In genomic region chr9:72954746-72955145, GRCm38 (mm10) we compare ENCODE assay signal across 10 mouse cellular contexts. TPM values are rescaled to one million over a fixed set of nuclear protein-coding genes. Genes with fewer than 3 reads are reported as not detected.
DNase-seq lines count a peak whose midpoint lies in the region; ATAC-seq lines count a peak whose summit lies in the region.
"Had no signal": no experiment of that assay in that cellular context is flagged by ENCODE, and none has a peak within 500 bp of the region (broad histone marks: within the 10 kb centered on the region; RNA-seq: fewer than 3 reads in every experiment).

No protein-coding gene starts in this region.

- H3K27ac ChIP-seq in forebrain, embryonic 14.5 days (ENCODE audit: low read depth, low read length): no peak overlapping the region
- no peak overlapping the region for H3K27ac ChIP-seq in forebrain, embryonic 13.5 days
- no peak overlapping the region for H3K27ac ChIP-seq in midbrain, embryonic 14.5 days (replicated peaks; ENCODE audit: low read depth, low read length)
- H3K27ac ChIP-seq in midbrain, embryonic 15.5 days: no peak overlapping the region
- H3K27ac ChIP-seq in embryonic facial prominence, embryonic 11.5 days (replicated peaks; ENCODE audit: low read depth, low read length): no peak overlapping the region
- H3K27ac ChIP-seq: limb, embryonic 12.5 days had no signal

- H3K4me1 ChIP-seq in forebrain, embryonic 14.5 days (ENCODE audit: control insufficient read depth, insufficient read depth, low read length): peaks cover 5% of the 10 kb centered on the region; the same call in 1 of the 2 replicates
- peaks cover 11% of the 10 kb centered on the region for H3K4me1 ChIP-seq in forebrain, embryonic 13.5 days
- peaks cover 9% of the 10 kb centered on the region for H3K4me1 ChIP-seq in midbrain, embryonic 14.5 days (ENCODE audit: control insufficient read depth, insufficient read depth, low read length)
- peaks cover 10% of the 10 kb centered on the region for H3K4me1 ChIP-seq in midbrain, embryonic 15.5 days
- H3K4me1 ChIP-seq in embryonic facial prominence, embryonic 11.5 days (ENCODE audit: control insufficient read depth, insufficient read depth, low read length): no peaks in the 10 kb centered on the region

- no peaks in the 10 kb centered on the region for H3K27me3 ChIP-seq in forebrain, embryonic 14.5 days (replicated peaks; ENCODE audit: control insufficient read depth, insufficient read depth, low read length)
- no peaks in the 10 kb centered on the region for H3K27me3 ChIP-seq in forebrain, embryonic 13.5 days
- no peaks in the 10 kb centered on the region for H3K27me3 ChIP-seq in midbrain, embryonic 14.5 days (ENCODE audit: control insufficient read depth, insufficient read depth, low read length)
- no peaks in the 10 kb centered on the region for H3K27me3 ChIP-seq in midbrain, embryonic 15.5 days (replicated peaks)
- H3K27me3 ChIP-seq in embryonic facial prominence, embryonic 11.5 days (ENCODE audit: control insufficient read depth, insufficient read depth, low read length): no peaks in the 10 kb centered on the region
- H3K27me3 ChIP-seq: limb, embryonic 12.5 days had no signal

- ATAC-seq in forebrain, embryonic 14.5 days: no peak
- no peak for ATAC-seq in forebrain, embryonic 13.5 days
- ATAC-seq in midbrain, embryonic 14.5 days (ENCODE audit: low FRiP score, low TSS enrichment): no peak
- no peak for ATAC-seq in midbrain, embryonic 15.5 days (replicated peaks)
- ATAC-seq in embryonic facial prominence, embryonic 11.5 days (replicated peaks; ENCODE audit: insufficient number of reproducible peaks, low FRiP score, low TSS enrichment, low read depth): no peak
- ATAC-seq in activated CD4-positive, CD25-positive, alpha-beta regulatory T cell, adult 4 months: no peak

- no peaks in the 10 kb centered on the region for H3K9me3 ChIP-seq in forebrain, embryonic 14.5 days (replicated peaks; ENCODE audit: control insufficient read depth, low read length)
- no peaks in the 10 kb centered on the region for H3K9me3 ChIP-seq in forebrain, embryonic 13.5 days (replicated peaks)
- no peaks in the 10 kb centered on the region for H3K9me3 ChIP-seq in midbrain, embryonic 14.5 days (ENCODE audit: control insufficient read depth, low read length)
- H3K9me3 ChIP-seq in midbrain, embryonic 15.5 days: no peaks in the 10 kb centered on the region
- H3K9me3 ChIP-seq in embryonic facial prominence, embryonic 11.5 days (replicated peaks; ENCODE audit: control insufficient read depth, low read length): no peaks in the 10 kb centered on the region
- H3K9me3 ChIP-seq: limb, embryonic 12.5 days had no signal

- no peak overlapping the region for H3K4me3 ChIP-seq in forebrain, embryonic 14.5 days (ENCODE audit: low read depth, low read length)
- no peak overlapping the region for H3K4me3 ChIP-seq in forebrain, embryonic 13.5 days
- no peak overlapping the region for H3K4me3 ChIP-seq in midbrain, embryonic 14.5 days (replicated peaks; ENCODE audit: low read depth, low read length)
- no peak overlapping the region for H3K4me3 ChIP-seq in midbrain, embryonic 15.5 days
- H3K4me3 ChIP-seq in embryonic facial prominence, embryonic 11.5 days (ENCODE audit: low read depth, low read length): no peak overlapping the region
- H3K4me3 ChIP-seq: limb, embryonic 12.5 days had no signal

- 59% methylated on average over 2 of the region's 2 CpGs for WGBS in forebrain, embryonic 14.5 days
- WGBS in forebrain, embryonic 13.5 days: 58% methylated on average over 2 of the region's 2 CpGs
- 68% methylated on average over 2 of the region's 2 CpGs for WGBS in midbrain, embryonic 14.5 days
- WGBS in midbrain, embryonic 15.5 days: 41% methylated on average over 2 of the region's 2 CpGs
- 50% methylated on average over 2 of the region's 2 CpGs for WGBS in embryonic facial prominence, embryonic 11.5 days

- H3K36me3 ChIP-seq in forebrain, embryonic 14.5 days (ENCODE audit: control insufficient read depth, insufficient read depth, low read length): no peaks in the 10 kb centered on the region
- no peaks in the 10 kb centered on the region for H3K36me3 ChIP-seq in forebrain, embryonic 13.5 days (ENCODE audit: poor library complexity, severe bottlenecking)
- H3K36me3 ChIP-seq in midbrain, embryonic 14.5 days (ENCODE audit: control insufficient read depth, insufficient read depth, low read length): no peaks in the 10 kb centered on the region
- H3K36me3 ChIP-seq in midbrain, embryonic 15.5 days (replicated peaks): no peaks in the 10 kb centered on the region
- no peaks in the 10 kb centered on the region for H3K36me3 ChIP-seq in embryonic facial prominence, embryonic 11.5 days (replicated peaks; ENCODE audit: control insufficient read depth, insufficient read depth, low read depth, low read length)
- H3K36me3 ChIP-seq: limb, embryonic 12.5 days had no signal

- H3K4me2 ChIP-seq in forebrain, embryonic 14.5 days (ENCODE audit: low read length): no peak overlapping the region
- no peak overlapping the region for H3K4me2 ChIP-seq in forebrain, embryonic 13.5 days
- H3K4me2 ChIP-seq in midbrain, embryonic 14.5 days (ENCODE audit: low read length): no peak overlapping the region
- H3K4me2 ChIP-seq in midbrain, embryonic 15.5 days: no peak overlapping the region
- no peak overlapping the region for H3K4me2 ChIP-seq in embryonic facial prominence, embryonic 11.5 days (ENCODE audit: low read depth, low read length)
- H3K4me2 ChIP-seq: limb, embryonic 12.5 days had no signal

- no peak overlapping the region for H3K9ac ChIP-seq in forebrain, embryonic 14.5 days (ENCODE audit: low read length)
- no peak overlapping the region for H3K9ac ChIP-seq in forebrain, embryonic 13.5 days
- no peak overlapping the region for H3K9ac ChIP-seq in midbrain, embryonic 14.5 days (replicated peaks; ENCODE audit: low read length)
- H3K9ac ChIP-seq in midbrain, embryonic 15.5 days: no peak overlapping the region
- no peak overlapping the region for H3K9ac ChIP-seq in embryonic facial prominence, embryonic 11.5 days (replicated peaks; ENCODE audit: low read length)
- H3K9ac ChIP-seq: limb, embryonic 12.5 days had no signal

- peak; percentile 23 for DNase-seq in forebrain, embryonic 14.5 days (ENCODE audit: low spot score)
- peak; percentile 62 for DNase-seq in midbrain, embryonic 14.5 days
- DNase-seq in embryonic facial prominence, embryonic 11.5 days (ENCODE audit: low spot score): peak; percentile 51
- peak; percentile 24 to 38 for DNase-seq in thymus, postnatal 36 days
- DNase-seq in gastrocnemius, postnatal 10 days: no peak

RNA-seq across cellular contexts. Expression of gene Dyx1c1, which starts 3.8 kb away (rescaled TPM):
- 2.1 and 2.3 TPM in 2 replicates for polyA plus RNA-seq in forebrain, embryonic 14.5 days (2014; fragmentation: Nextera tagmentation; extraction: Ambion mirVana)
- 1.7 and 2.1 TPM in 2 replicates for polyA plus RNA-seq in forebrain, embryonic 13.5 days (2015; fragmentation: Nextera tagmentation; extraction: Ambion mirVana)
- polyA plus RNA-seq in midbrain, embryonic 14.5 days (2014; fragmentation: Nextera tagmentation; extraction: Ambion mirVana): 1.7 and 1.8 TPM in 2 replicates
- 1.9 and 2.5 TPM in 2 replicates for polyA plus RNA-seq in midbrain, embryonic 15.5 days (2015; fragmentation: Nextera tagmentation; extraction: Ambion mirVana)
- 1.1 and 1.5 TPM in 2 replicates for polyA plus RNA-seq in embryonic facial prominence, embryonic 11.5 days (2014; fragmentation: Nextera tagmentation; extraction: Ambion mirVana)
- 1 to 10 TPM; 5.5 to 8.1 TPM for polyA plus RNA-seq in activated CD4-positive, CD25-positive, alpha-beta regulatory T cell, adult 4 months (2017; shearing (Covaris generic))
- total RNA-seq in gastrocnemius, postnatal 10 days (2021): under 1 TPM; 0.47 to 0.59 TPM

RNA-seq across cellular contexts. Expression of gene Gm44503, which starts 3.9 kb away (rescaled TPM):
- polyA plus RNA-seq in forebrain, embryonic 14.5 days (2014; fragmentation: Nextera tagmentation; extraction: Ambion mirVana): not detected in 2 replicates
- polyA plus RNA-seq in forebrain, embryonic 13.5 days (2015; fragmentation: Nextera tagmentation; extraction: Ambion mirVana): not detected in 2 replicates
- not detected in 2 replicates for polyA plus RNA-seq in midbrain, embryonic 14.5 days (2014; fragmentation: Nextera tagmentation; extraction: Ambion mirVana)
- polyA plus RNA-seq in midbrain, embryonic 15.5 days (2015; fragmentation: Nextera tagmentation; extraction: Ambion mirVana): not detected in 2 replicates
- polyA plus RNA-seq in embryonic facial prominence, embryonic 11.5 days (2014; fragmentation: Nextera tagmentation; extraction: Ambion mirVana): 0.14 and 0.18 TPM in 2 replicates
- polyA plus RNA-seq in activated CD4-positive, CD25-positive, alpha-beta regulatory T cell, adult 4 months (2017; shearing (Covaris generic)): not detected
- total RNA-seq in gastrocnemius, postnatal 10 days (2021): not detected
- polyA plus RNA-seq: limb, embryonic 12.5 days had no signal

RNA-seq across cellular contexts. Expression of gene Pygo1, which starts 29.3 kb away (rescaled TPM):
- polyA plus RNA-seq in forebrain, embryonic 14.5 days (2014; fragmentation: Nextera tagmentation; extraction: Ambion mirVana): 10.8 and 13.8 TPM in 2 replicates
- 10.5 and 10.7 TPM in 2 replicates for polyA plus RNA-seq in forebrain, embryonic 13.5 days (2015; fragmentation: Nextera tagmentation; extraction: Ambion mirVana)
- 15.5 and 16.3 TPM in 2 replicates for polyA plus RNA-seq in midbrain, embryonic 14.5 days (2014; fragmentation: Nextera tagmentation; extraction: Ambion mirVana)
- polyA plus RNA-seq in midbrain, embryonic 15.5 days (2015; fragmentation: Nextera tagmentation; extraction: Ambion mirVana): 13.8 and 15.5 TPM in 2 replicates
- polyA plus RNA-seq in embryonic facial prominence, embryonic 11.5 days (2014; fragmentation: Nextera tagmentation; extraction: Ambion mirVana): 10.7 and 12.7 TPM in 2 replicates
- polyA plus RNA-seq in activated CD4-positive, CD25-positive, alpha-beta regulatory T cell, adult 4 months (2017; shearing (Covaris generic)): not detected
- 1 to 10 TPM; 5.0 to 5.3 TPM for total RNA-seq in gastrocnemius, postnatal 10 days (2021)
- total RNA-seq: neutrophil, adult 5-6 weeks had no signal

RNA-seq across cellular contexts. Expression of gene Ccpg1os, which starts 30.4 kb away (rescaled TPM):
- polyA plus RNA-seq in forebrain, embryonic 14.5 days (2014; fragmentation: Nextera tagmentation; extraction: Ambion mirVana): 26.0 and 28.2 TPM in 2 replicates
- polyA plus RNA-seq in forebrain, embryonic 13.5 days (2015; fragmentation: Nextera tagmentation; extraction: Ambion mirVana): 26.4 and 26.9 TPM in 2 replicates
- polyA plus RNA-seq in midbrain, embryonic 14.5 days (2014; fragmentation: Nextera tagmentation; extraction: Ambion mirVana): 20.8 and 25.2 TPM in 2 replicates
- polyA plus RNA-seq in midbrain, embryonic 15.5 days (2015; fragmentation: Nextera tagmentation; extraction: Ambion mirVana): 20.3 and 22.9 TPM in 2 replicates
- 12.7 and 16.7 TPM in 2 replicates for polyA plus RNA-seq in embryonic facial prominence, embryonic 11.5 days (2014; fragmentation: Nextera tagmentation; extraction: Ambion mirVana)
- 1 to 10 TPM; 3.4 to 7.9 TPM for polyA plus RNA-seq in activated CD4-positive, CD25-positive, alpha-beta regulatory T cell, adult 4 months (2017; shearing (Covaris generic))
- 1 to 10 TPM; 5.1 to 5.2 TPM for total RNA-seq in gastrocnemius, postnatal 10 days (2021)

RNA-seq across cellular contexts. Expression of gene Ccpg1, which starts 30.5 kb away (rescaled TPM):
- polyA plus RNA-seq in forebrain, embryonic 14.5 days (2014; fragmentation: Nextera tagmentation; extraction: Ambion mirVana): 29.5 and 39.8 TPM in 2 replicates
- 32.0 and 32.5 TPM in 2 replicates for polyA plus RNA-seq in forebrain, embryonic 13.5 days (2015; fragmentation: Nextera tagmentation; extraction: Ambion mirVana)
- polyA plus RNA-seq in midbrain, embryonic 14.5 days (2014; fragmentation: Nextera tagmentation; extraction: Ambion mirVana): 28.4 and 44.1 TPM in 2 replicates
- 46.2 and 46.9 TPM in 2 replicates for polyA plus RNA-seq in midbrain, embryonic 15.5 days (2015; fragmentation: Nextera tagmentation; extraction: Ambion mirVana)
- 20.1 and 21.9 TPM in 2 replicates for polyA plus RNA-seq in embryonic facial prominence, embryonic 11.5 days (2014; fragmentation: Nextera tagmentation; extraction: Ambion mirVana)
- 10 to 100 TPM; 72.5 to 77.4 TPM for polyA plus RNA-seq in activated CD4-positive, CD25-positive, alpha-beta regulatory T cell, adult 4 months (2017; shearing (Covaris generic))
- total RNA-seq in gastrocnemius, postnatal 10 days (2021): 10 to 100 TPM; 30.0 to 36.4 TPM

Comparison
In these comparisons a context has a peak if more than half of its experiments do, and no peak if none do; other contexts are left out.
1. RNA of gene Pygo1, which starts 29.3 kb away (polyA plus RNA-seq): 15.5 to 16.3 TPM in midbrain, embryonic 14.5 days, 13.8 to 15.5 TPM in midbrain, embryonic 15.5 days, 10.7 to 12.7 TPM in embryonic facial prominence, embryonic 11.5 days, 10.8 to 13.8 TPM in forebrain, embryonic 14.5 days and 10.5 to 10.7 TPM in forebrain, embryonic 13.5 days; not detected in activated CD4-positive, CD25-positive, alpha-beta regulatory T cell, adult 4 months; every median in the first group is over 10 times any median in the second.